13 mouse cellular contexts compared by ENCODE assay signal in genomic region chr13:28607551-28608114, GRCm38 (mm10).
DNase-seq lines count a peak whose midpoint lies in the region; ATAC-seq and TF ChIP-seq lines count a peak whose summit lies in the region.
"Had no signal": no experiment of that assay in that cellular context is flagged by ENCODE, and none has a peak within 500 bp of the region (broad histone marks: within the 10 kb centered on the region; RNA-seq: fewer than 3 reads in every experiment).

No protein-coding gene starts in this region.

- 35% methylated on average over 6 of the region's 6 CpGs for WGBS in kidney, postnatal 0 days
- 63% methylated on average over 6 of the region's 6 CpGs for WGBS in forebrain, embryonic 14.5 days
- 32% methylated on average over 6 of the region's 6 CpGs for WGBS in heart, postnatal 0 days

- TF ChIP-seq CTCF in kidney, postnatal 0 days (IDR thresholded peaks at IDR 0.05; ENCODE audit: low read depth): no peak
- no peak for TF ChIP-seq CTCF in heart, postnatal 0 days (IDR thresholded peaks at IDR 0.05; ENCODE audit: low read depth)

- 0 out of 2 replicates have a peak, but pooled peaks cover 8% of the 10 kb centered on the region for H3K4me1 ChIP-seq in kidney, postnatal 0 days (replicated peaks; ENCODE audit: insufficient read depth, low read length)
- H3K4me1 ChIP-seq in forebrain, embryonic 14.5 days (ENCODE audit: control insufficient read depth, insufficient read depth, low read length): peaks cover 7% of the 10 kb centered on the region; the same call in 1 of the 2 replicates
- peaks cover 4% of the 10 kb centered on the region; the same call in 1 of the 2 replicates for H3K4me1 ChIP-seq in heart, postnatal 0 days (ENCODE audit: control insufficient read depth, insufficient read depth)

- DNase-seq in kidney, postnatal 0 days (ENCODE audit: low spot score): peak; percentile 80
- no peak for DNase-seq in kidney, postnatal 36 days
- DNase-seq in forebrain, embryonic 14.5 days (ENCODE audit: low spot score): peak; percentile 38
- DNase-seq in heart, postnatal 0 days (ENCODE audit: low spot score): peak; percentile 57
- peak; percentile 39 to 56 for DNase-seq in lung, postnatal 4 days
- no peak for DNase-seq in frontal cortex, postnatal 10 days (ENCODE audit: low spot score in 2 of 2)
- no peak for DNase-seq in neural tube, embryonic 10.5 days (ENCODE audit: extremely low spot score, low spot score)
- DNase-seq in adrenal gland, postnatal 10 days: no peak
- DNase-seq: adrenal gland, postnatal 25 days; cerebellum, postnatal 25 days; right cerebral cortex, postnatal 25 days had no signal

- no peaks in the 10 kb centered on the region for H3K27me3 ChIP-seq in kidney, postnatal 0 days (ENCODE audit: insufficient read depth, low read length)
- H3K27me3 ChIP-seq in forebrain, embryonic 14.5 days (replicated peaks; ENCODE audit: control insufficient read depth, insufficient read depth, low read length): no peaks in the 10 kb centered on the region
- no peaks in the 10 kb centered on the region for H3K27me3 ChIP-seq in heart, postnatal 0 days (ENCODE audit: control insufficient read depth, insufficient read depth, low read length)

- no peak overlapping the region for H3K4me3 ChIP-seq in kidney, postnatal 0 days (replicated peaks; ENCODE audit: low read depth, low read length)
- H3K4me3 ChIP-seq in forebrain, embryonic 14.5 days (ENCODE audit: low read depth, low read length): no peak overlapping the region
- no peak overlapping the region for H3K4me3 ChIP-seq in heart, postnatal 0 days (ENCODE audit: low read depth, low read length)

- H3K9me3 ChIP-seq in kidney, postnatal 0 days (replicated peaks; ENCODE audit: low read length): no peaks in the 10 kb centered on the region
- H3K9me3 ChIP-seq in forebrain, embryonic 14.5 days (replicated peaks; ENCODE audit: control insufficient read depth, low read length): no peaks in the 10 kb centered on the region
- H3K9me3 ChIP-seq in heart, postnatal 0 days (replicated peaks; ENCODE audit: control insufficient read depth, low read length): no peaks in the 10 kb centered on the region
- H3K9me3 ChIP-seq: G1E had no signal

- no peak for TF ChIP-seq EP300 in heart, postnatal 0 days (IDR thresholded peaks at IDR 0.05; ENCODE audit: low read depth)

- H3K4me2 ChIP-seq in kidney, postnatal 0 days (ENCODE audit: low read length): peak overlapping the region; percentile 2; the same call in 1 of the 2 replicates
- H3K4me2 ChIP-seq in forebrain, embryonic 14.5 days (ENCODE audit: low read length): no peak overlapping the region
- H3K4me2 ChIP-seq in heart, postnatal 0 days (ENCODE audit: low read depth, low read length): peak overlapping the region; percentile 8; the same call in 1 of the 2 replicates
- H3K4me2 ChIP-seq: liver, embryonic 11.5 days had no signal

- ATAC-seq in kidney, postnatal 0 days (replicated peaks; ENCODE audit: low FRiP score, low read depth): no peak
- ATAC-seq in forebrain, embryonic 14.5 days: 0 out of 2 replicates have a peak, but pooled peaks have one; percentile 52
- peak; percentile 63 for ATAC-seq in heart, postnatal 0 days (ENCODE audit: insufficient read depth, low read depth)

- H3K36me3 ChIP-seq in kidney, postnatal 0 days (ENCODE audit: insufficient read depth, low read length): no peaks in the 10 kb centered on the region
- no peaks in the 10 kb centered on the region for H3K36me3 ChIP-seq in forebrain, embryonic 14.5 days (ENCODE audit: control insufficient read depth, insufficient read depth, low read length)
- H3K36me3 ChIP-seq in heart, postnatal 0 days (replicated peaks; ENCODE audit: control insufficient read depth, insufficient read depth, low read length): no peaks in the 10 kb centered on the region
- H3K36me3 ChIP-seq: G1E had no signal

- H3K27ac ChIP-seq in kidney, postnatal 0 days: peak overlapping the region; percentile 79
- no peak overlapping the region; the same call in 1 of the 2 replicates for H3K27ac ChIP-seq in forebrain, embryonic 14.5 days (ENCODE audit: low read depth, low read length)
- peak overlapping the region; percentile 74 for H3K27ac ChIP-seq in heart, postnatal 0 days (ENCODE audit: low read depth)

- H3K9ac ChIP-seq in kidney, postnatal 0 days (ENCODE audit: low read depth, low read length): no peak overlapping the region
- no peak overlapping the region for H3K9ac ChIP-seq in forebrain, embryonic 14.5 days (ENCODE audit: low read length)
- H3K9ac ChIP-seq in heart, postnatal 0 days (replicated peaks; ENCODE audit: low read depth, low read length): no peak overlapping the region

Comparison
In these comparisons a context has a peak if more than half of its experiments do, and no peak if none do; other contexts are left out.
1. DNase-seq: peak in kidney, postnatal 0 days (single experiment), forebrain, embryonic 14.5 days (single experiment), heart, postnatal 0 days (single experiment) and lung, postnatal 4 days (2 of 2); none in kidney, postnatal 36 days (0 of 2), frontal cortex, postnatal 10 days (0 of 2), neural tube, embryonic 10.5 days (single experiment) and adrenal gland, postnatal 10 days (single experiment).